In genomic region chr9:43899239-43899638, GRCm38 (mm10) we compare ENCODE assay signal across 27 mouse cellular contexts.
A peak's percentile ranks its signal among the peaks of the same experiment; 100 is the strongest.
DNase-seq lines count a peak whose midpoint lies in the region; ATAC-seq and TF ChIP-seq lines count a peak whose summit lies in the region.
"Had no signal": no experiment of that assay in that cellular context is flagged by ENCODE, and none has a peak within 500 bp of the region (broad histone marks: within the 10 kb centered on the region; RNA-seq: fewer than 3 reads in every experiment).

No protein-coding gene starts in this region.

- H3K27me3 ChIP-seq in hindbrain, embryonic 13.5 days: no peaks in the 10 kb centered on the region
- H3K27me3 ChIP-seq in hindbrain, embryonic 14.5 days (ENCODE audit: control insufficient read depth, insufficient read depth, low read length): no peaks in the 10 kb centered on the region
- H3K27me3 ChIP-seq in midbrain, postnatal 0 days (ENCODE audit: insufficient read depth, low read length): no peaks in the 10 kb centered on the region
- H3K27me3 ChIP-seq in midbrain, embryonic 15.5 days (replicated peaks): no peaks in the 10 kb centered on the region
- no peaks in the 10 kb centered on the region for H3K27me3 ChIP-seq in forebrain, embryonic 14.5 days (replicated peaks; ENCODE audit: control insufficient read depth, insufficient read depth, low read length)
- no peaks in the 10 kb centered on the region for H3K27me3 ChIP-seq in hindbrain, postnatal 0 days (ENCODE audit: insufficient read depth, low read length)
- H3K27me3 ChIP-seq: embryonic facial prominence, embryonic 13.5 days; heart, embryonic 15.5 days; liver, embryonic 15.5 days had no signal

- H3K4me3 ChIP-seq in hindbrain, embryonic 13.5 days: no peak overlapping the region
- no peak overlapping the region for H3K4me3 ChIP-seq in hindbrain, embryonic 14.5 days (replicated peaks; ENCODE audit: low read length)
- H3K4me3 ChIP-seq in midbrain, postnatal 0 days (ENCODE audit: low read depth, low read length): no peak overlapping the region
- H3K4me3 ChIP-seq in midbrain, embryonic 15.5 days: no peak overlapping the region
- H3K4me3 ChIP-seq in forebrain, embryonic 14.5 days (ENCODE audit: low read depth, low read length): no peak overlapping the region
- no peak overlapping the region for H3K4me3 ChIP-seq in hindbrain, postnatal 0 days (ENCODE audit: low read length)
- H3K4me3 ChIP-seq: embryonic facial prominence, embryonic 13.5 days; heart, embryonic 15.5 days; liver, embryonic 15.5 days had no signal

- TF ChIP-seq CTCF in midbrain, postnatal 0 days (IDR thresholded peaks at IDR 0.05): no peak
- TF ChIP-seq CTCF in hindbrain, postnatal 0 days (IDR thresholded peaks at IDR 0.05; ENCODE audit: low read depth): no peak

- WGBS in hindbrain, embryonic 13.5 days: 28% methylated on average over 4 of the region's 4 CpGs
- WGBS in hindbrain, embryonic 14.5 days: 12% methylated on average over 4 of the region's 4 CpGs
- 58% methylated on average over 4 of the region's 4 CpGs for WGBS in midbrain, postnatal 0 days
- 40% methylated on average over 4 of the region's 4 CpGs for WGBS in midbrain, embryonic 15.5 days
- WGBS in forebrain, embryonic 14.5 days: 54% methylated on average over 4 of the region's 4 CpGs
- WGBS in hindbrain, postnatal 0 days: 33% methylated on average over 4 of the region's 4 CpGs

- no peaks in the 10 kb centered on the region for H3K9me3 ChIP-seq in hindbrain, embryonic 13.5 days
- H3K9me3 ChIP-seq in hindbrain, embryonic 14.5 days (ENCODE audit: control insufficient read depth, low read length): no peaks in the 10 kb centered on the region
- H3K9me3 ChIP-seq in midbrain, postnatal 0 days (ENCODE audit: low read length): no peaks in the 10 kb centered on the region
- H3K9me3 ChIP-seq in midbrain, embryonic 15.5 days: no peaks in the 10 kb centered on the region
- no peaks in the 10 kb centered on the region for H3K9me3 ChIP-seq in forebrain, embryonic 14.5 days (replicated peaks; ENCODE audit: control insufficient read depth, low read length)
- no peaks in the 10 kb centered on the region for H3K9me3 ChIP-seq in hindbrain, postnatal 0 days (ENCODE audit: low read length)
- H3K9me3 ChIP-seq: embryonic facial prominence, embryonic 13.5 days; heart, embryonic 15.5 days; liver, embryonic 15.5 days had no signal

- H3K9ac ChIP-seq in hindbrain, embryonic 13.5 days: no peak overlapping the region
- no peak overlapping the region for H3K9ac ChIP-seq in hindbrain, embryonic 14.5 days
- no peak overlapping the region for H3K9ac ChIP-seq in midbrain, postnatal 0 days (replicated peaks; ENCODE audit: low read length, poor library complexity, severe bottlenecking)
- no peak overlapping the region for H3K9ac ChIP-seq in midbrain, embryonic 15.5 days
- no peak overlapping the region for H3K9ac ChIP-seq in forebrain, embryonic 14.5 days (ENCODE audit: low read length)
- H3K9ac ChIP-seq in hindbrain, postnatal 0 days (replicated peaks; ENCODE audit: low read length): no peak overlapping the region
- H3K9ac ChIP-seq: embryonic facial prominence, embryonic 13.5 days; heart, embryonic 15.5 days; liver, embryonic 15.5 days; lung, embryonic 14.5 days had no signal

- 0 out of 2 replicates have a peak overlapping the region, but pooled peaks have one; percentile 18 for H3K27ac ChIP-seq in hindbrain, embryonic 13.5 days
- H3K27ac ChIP-seq in hindbrain, embryonic 14.5 days: no peak overlapping the region
- no peak overlapping the region for H3K27ac ChIP-seq in midbrain, postnatal 0 days (ENCODE audit: low read depth, low read length)
- H3K27ac ChIP-seq in midbrain, embryonic 15.5 days: no peak overlapping the region
- 0 out of 2 replicates have a peak overlapping the region, but pooled peaks have one; percentile 5 for H3K27ac ChIP-seq in forebrain, embryonic 14.5 days (ENCODE audit: low read depth, low read length)
- H3K27ac ChIP-seq in hindbrain, postnatal 0 days: no peak overlapping the region
- H3K27ac ChIP-seq: embryonic facial prominence, embryonic 13.5 days; heart, embryonic 15.5 days; kidney, postnatal 0 days; liver, embryonic 15.5 days had no signal

- no peak for DNase-seq in hindbrain, embryonic 14.5 days (ENCODE audit: low spot score)
- peak; percentile 48 for DNase-seq in midbrain, postnatal 0 days (ENCODE audit: low spot score)
- peak; percentile 68 for DNase-seq in forebrain, embryonic 14.5 days (ENCODE audit: low spot score)
- DNase-seq in hindbrain, postnatal 0 days (ENCODE audit: low spot score): peak; percentile 56
- no peak for DNase-seq in spleen, adult 18-20 months
- DNase-seq: adrenal gland, adult 2 months; adrenal gland, postnatal 36 days; B cell, adult 2 months; cerebellum, adult 8-10 months; gastrocnemius, postnatal 14 days; kidney, adult 8-10 months; kidney, postnatal 4 days; layer of hippocampus, postnatal 36 days; liver; lung, embryonic 14.5 days; lung, postnatal 14 days; right cerebral cortex, adult 18-20 months; right cerebral cortex, postnatal 4 days; thymus, postnatal 4 days had no signal

- no peaks in the 10 kb centered on the region for H3K36me3 ChIP-seq in hindbrain, embryonic 13.5 days
- no peaks in the 10 kb centered on the region for H3K36me3 ChIP-seq in hindbrain, embryonic 14.5 days (replicated peaks; ENCODE audit: control insufficient read depth, insufficient read depth)
- H3K36me3 ChIP-seq in midbrain, postnatal 0 days (ENCODE audit: insufficient read depth, low read length): no peaks in the 10 kb centered on the region
- H3K36me3 ChIP-seq in midbrain, embryonic 15.5 days (replicated peaks): no peaks in the 10 kb centered on the region
- H3K36me3 ChIP-seq in forebrain, embryonic 14.5 days (ENCODE audit: control insufficient read depth, insufficient read depth, low read length): no peaks in the 10 kb centered on the region
- H3K36me3 ChIP-seq in hindbrain, postnatal 0 days (ENCODE audit: insufficient read depth, low read length): no peaks in the 10 kb centered on the region
- H3K36me3 ChIP-seq: embryonic facial prominence, embryonic 13.5 days; heart, embryonic 15.5 days; liver, embryonic 15.5 days had no signal

- no peak overlapping the region for H3K4me2 ChIP-seq in hindbrain, embryonic 13.5 days
- H3K4me2 ChIP-seq in hindbrain, embryonic 14.5 days (replicated peaks): no peak overlapping the region
- H3K4me2 ChIP-seq in midbrain, postnatal 0 days (ENCODE audit: low read depth, low read length, poor library complexity, severe bottlenecking): no peak overlapping the region
- H3K4me2 ChIP-seq in midbrain, embryonic 15.5 days: no peak overlapping the region
- no peak overlapping the region for H3K4me2 ChIP-seq in forebrain, embryonic 14.5 days (ENCODE audit: low read length)
- H3K4me2 ChIP-seq in hindbrain, postnatal 0 days (ENCODE audit: low read depth, low read length): no peak overlapping the region
- H3K4me2 ChIP-seq: embryonic facial prominence, embryonic 13.5 days; heart, embryonic 15.5 days; liver, embryonic 15.5 days; lung, embryonic 14.5 days had no signal

- ATAC-seq in hindbrain, embryonic 13.5 days (ENCODE audit: low FRiP score): no peak
- ATAC-seq in hindbrain, embryonic 14.5 days (ENCODE audit: low FRiP score): no peak
- no peak for ATAC-seq in midbrain, postnatal 0 days (ENCODE audit: low FRiP score)
- ATAC-seq in midbrain, embryonic 15.5 days (replicated peaks): no peak
- peak; percentile 32; the same call in 1 of the 2 replicates for ATAC-seq in forebrain, embryonic 14.5 days
- ATAC-seq in hindbrain, postnatal 0 days: no peak
- ATAC-seq: activated CD4-positive, CD25-positive, alpha-beta regulatory T cell, adult 4 months; intestine, embryonic 16.5 days had no signal

- peaks cover 28% of the 10 kb centered on the region for H3K4me1 ChIP-seq in hindbrain, embryonic 13.5 days (replicated peaks)
- peaks cover 6% of the 10 kb centered on the region; the same call in 1 of the 2 replicates for H3K4me1 ChIP-seq in hindbrain, embryonic 14.5 days (replicated peaks; ENCODE audit: control insufficient read depth, insufficient read depth, low read length)
- H3K4me1 ChIP-seq in midbrain, postnatal 0 days (ENCODE audit: insufficient read depth, low read length): no peaks in the 10 kb centered on the region
- no peaks in the 10 kb centered on the region for H3K4me1 ChIP-seq in midbrain, embryonic 15.5 days
- peaks cover 3% of the 10 kb centered on the region; the same call in 1 of the 2 replicates for H3K4me1 ChIP-seq in forebrain, embryonic 14.5 days (ENCODE audit: control insufficient read depth, insufficient read depth, low read length)
- no peaks in the 10 kb centered on the region; the same call in 1 of the 2 replicates for H3K4me1 ChIP-seq in hindbrain, postnatal 0 days (ENCODE audit: insufficient read depth, low read length)
- H3K4me1 ChIP-seq: liver, embryonic 15.5 days had no signal

Comparison
In these comparisons a context has a peak if more than half of its experiments do, and no peak if none do; other contexts are left out.
1. H3K27ac ChIP-seq: peak in hindbrain, embryonic 13.5 days (single experiment) and forebrain, embryonic 14.5 days (single experiment); none in hindbrain, embryonic 14.5 days (single experiment), midbrain, postnatal 0 days (single experiment), midbrain, embryonic 15.5 days (single experiment) and hindbrain, postnatal 0 days (single experiment).
2. DNase-seq: peak in midbrain, postnatal 0 days (single experiment), forebrain, embryonic 14.5 days (single experiment) and hindbrain, postnatal 0 days (single experiment); none in hindbrain, embryonic 14.5 days (single experiment) and spleen, adult 18-20 months (0 of 2).